Mouse (Mus musculus) hindbrain, embryonic 10.5 days (tissue): ENCODE measurements around the gene Ccdc43. TPM values are rescaled to one million over a fixed set of nuclear protein-coding genes. Genes with fewer than 3 reads are reported as not detected.

ENCODE experiments used
- DNase-seq: peaks from one replicate; pipeline ENCODE4 v3.0.0-alpha.2; 2017; ENCODE audit warnings: low spot score
- H3K27ac ChIP-seq: fragments of 300-500 bp; sonication (generic); 2 replicates; pipeline ENCODE4 v1.5.1; 2016; ENCODE audit warnings: mild to moderate bottlenecking, moderate library complexity
- H3K27me3 ChIP-seq: fragments of 300-500 bp; sonication (generic); 2 replicates; pipeline ENCODE4 v1.6.1; 2016; ENCODE audit warnings: mild to moderate bottlenecking; ENCODE audit not compliant: poor library complexity, insufficient read depth, severe bottlenecking
- H3K36me3 ChIP-seq: fragments of 300-500 bp; sonication (generic); 2 replicates; pipeline ENCODE4 v1.6.1; 2016; ENCODE audit warnings: mild to moderate bottlenecking, moderate library complexity
- H3K4me1 ChIP-seq: fragments of 300-500 bp; sonication (generic); replicated peaks from 2 replicates; pipeline ENCODE4 v1.6.1; 2016; ENCODE audit warnings: mild to moderate bottlenecking
- H3K4me3 ChIP-seq: fragments of 300-500 bp; sonication (generic); 2 replicates; pipeline ENCODE4 v1.5.1; 2016; ENCODE audit warnings: mild to moderate bottlenecking, moderate library complexity
- H3K9me3 ChIP-seq: fragments of 300-500 bp; sonication (generic); 2 replicates; pipeline ENCODE4 v1.6.1; 2016; ENCODE audit warnings: mild to moderate bottlenecking, moderate library complexity
- WGBS: fragments of 180-500 bp; shearing (Covaris S2); methylation state at CpG from one replicate; pipeline ENCODE4 v1.1.7; 2016; 5-methylcytosine and 5-hydroxymethylcytosine counted together
- polyA plus RNA-seq: library from polyadenylated mRNA; unstranded; fragments of >200 nt; fragmentation: Nextera tagmentation; extraction: Ambion mirVana; gene quantifications from 2 replicates; pipeline ENCODE4 v1.2.1, GENCODE M21; 2016

Ccdc43 gene
- polyA plus RNA-seq, 1 experiment from 2014 or later: 40.7 TPM

DNA sequence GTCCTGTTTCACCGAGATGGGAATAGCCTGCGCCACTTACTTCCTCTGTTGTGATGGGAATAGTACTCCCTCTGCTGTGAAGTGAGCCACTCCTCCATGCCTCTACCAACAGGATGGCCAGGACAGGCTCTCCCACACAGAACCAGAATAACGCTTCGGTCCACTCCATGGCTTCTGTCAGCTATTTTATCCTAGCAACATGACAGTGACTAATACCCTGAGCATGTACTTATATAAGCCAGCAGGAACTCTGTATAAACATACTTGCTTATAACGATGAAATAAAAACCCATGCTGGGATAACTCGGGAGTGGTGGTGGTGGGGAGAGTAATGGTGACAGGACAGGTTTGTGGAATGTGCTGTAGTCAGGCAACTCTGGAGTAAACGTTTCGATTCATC, 41.7 kb downstream of the Ccdc43 start:
- no peak overlapping the region for H3K27ac ChIP-seq
- no peak overlapping the region for H3K4me3 ChIP-seq
- H3K4me1 ChIP-seq: no peaks in the 10 kb centered on the region; the same call in 1 of the 2 replicates
- H3K36me3 ChIP-seq: no peaks in the 10 kb centered on the region
- DNase-seq: no peak
- H3K27me3 ChIP-seq: no peaks in the 10 kb centered on the region
- no peaks in the 10 kb centered on the region for H3K9me3 ChIP-seq
- WGBS: 78% methylated on average over 8 of the region's 8 CpGs

DNA sequence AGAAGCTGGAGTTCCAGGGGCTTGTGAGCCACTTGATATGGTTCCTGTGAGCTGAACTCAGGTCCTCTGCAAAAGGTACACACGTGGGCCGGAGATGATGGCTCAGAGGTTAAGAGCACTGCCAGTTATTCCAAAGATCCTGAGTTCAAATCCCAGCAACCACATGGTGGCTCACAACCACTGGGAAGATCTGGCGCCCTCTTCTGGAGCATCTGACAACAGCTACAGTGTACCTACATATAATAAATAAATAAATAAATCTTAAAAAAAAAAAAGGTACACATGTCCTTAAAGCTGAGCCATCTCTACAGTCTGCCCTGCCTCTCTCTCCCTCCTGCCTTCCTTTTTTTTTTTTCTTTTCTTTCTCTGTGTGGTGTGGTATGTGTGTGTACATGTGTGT, 44.7 kb downstream of the Ccdc43 start:
- peaks cover 2% of the 10 kb centered on the region; the same call in 1 of the 2 replicates for H3K27me3 ChIP-seq
- H3K4me1 ChIP-seq: no peaks in the 10 kb centered on the region; the same call in 1 of the 2 replicates
- WGBS: 73% methylated on average over 3 of the region's 3 CpGs
- no peak for DNase-seq
- no peaks in the 10 kb centered on the region for H3K36me3 ChIP-seq
- H3K4me3 ChIP-seq: no peak overlapping the region
- H3K27ac ChIP-seq: no peak overlapping the region
- no peaks in the 10 kb centered on the region for H3K9me3 ChIP-seq

DNA sequence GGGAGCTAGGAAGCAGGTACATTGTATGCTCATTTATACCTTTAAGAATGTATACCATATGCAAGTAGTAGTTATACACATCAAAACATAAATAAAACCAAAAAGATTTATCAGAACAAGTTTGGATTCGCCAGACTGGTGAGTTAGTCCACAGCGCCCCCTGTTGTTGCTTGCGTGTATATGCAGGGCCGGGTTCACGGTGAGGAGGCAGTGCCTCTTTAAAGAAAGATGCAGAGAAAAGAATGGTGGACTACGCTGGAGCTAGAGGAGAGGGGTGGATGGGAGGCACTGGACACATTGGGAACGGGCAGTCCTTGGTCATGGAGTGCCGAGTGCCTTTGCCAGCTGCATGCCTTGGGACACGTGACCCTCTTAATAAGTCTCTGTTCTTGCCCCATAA, 46.2 kb downstream of the Ccdc43 start:
- peak; percentile 78 for DNase-seq
- Histone ChIP-seq H3K4me3 (no peak overlapping the region), H3K4me1 (no peaks in the 10 kb centered on the region; the same call in 1 of the 2 replicates), H3K36me3 (no peaks in the 10 kb centered on the region), H3K27me3 (peaks cover 4% of the 10 kb centered on the region; the same call in 1 of the 2 replicates), H3K27ac (no peak overlapping the region), H3K9me3 (no peaks in the 10 kb centered on the region)
- 5% methylated on average over 9 of the region's 9 CpGs for WGBS

DNA sequence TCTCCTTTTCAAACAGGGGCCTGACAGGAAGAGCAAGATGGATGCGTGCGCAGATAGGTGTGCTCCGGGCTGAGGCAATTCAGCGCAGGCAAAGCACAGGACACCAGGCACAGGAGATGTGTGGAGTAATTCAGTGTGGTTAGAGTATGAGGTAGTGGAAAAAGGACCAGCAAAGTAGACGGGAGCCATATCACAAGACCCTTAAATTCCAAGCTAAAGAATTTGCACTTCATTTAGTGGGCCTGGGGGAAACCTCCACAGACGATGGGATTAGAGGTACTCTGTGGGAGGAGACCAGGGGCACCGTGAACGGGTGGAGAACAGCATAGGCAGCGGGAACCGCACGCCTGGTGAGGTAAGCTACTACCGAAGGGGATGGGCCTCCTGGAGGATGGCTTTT, 49.7 kb downstream of the Ccdc43 start:
- no peaks in the 10 kb centered on the region for H3K36me3 ChIP-seq
- 77% methylated on average over 12 of the region's 12 CpGs for WGBS
- DNase-seq: no peak
- no peaks in the 10 kb centered on the region for H3K9me3 ChIP-seq
- H3K27ac ChIP-seq: no peak overlapping the region
- H3K4me1 ChIP-seq: peaks cover 9% of the 10 kb centered on the region
- peaks cover 4% of the 10 kb centered on the region; the same call in 1 of the 2 replicates for H3K27me3 ChIP-seq
- H3K4me3 ChIP-seq: no peak overlapping the region

DNA sequence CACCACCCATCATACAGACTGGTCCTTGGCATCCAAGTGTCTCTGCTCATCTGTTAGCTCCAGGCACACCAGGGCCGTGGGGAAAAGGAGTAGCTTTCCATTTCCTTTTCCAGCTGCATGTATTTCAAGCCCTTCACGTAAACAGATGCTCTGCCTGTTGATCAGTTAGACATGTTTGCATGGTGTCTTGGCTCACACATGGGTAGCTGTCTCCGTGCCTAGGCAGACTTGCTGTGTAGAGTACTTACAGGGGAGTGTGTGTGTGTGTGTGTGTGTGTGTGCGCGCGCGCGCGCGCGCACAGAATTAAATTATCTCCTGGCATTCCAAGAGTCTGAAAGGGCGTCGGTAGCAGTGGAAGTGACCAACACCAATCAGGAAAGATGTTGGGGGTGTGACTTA, 51.4 kb downstream of the Ccdc43 start:
- Histone ChIP-seq H3K27me3 (peaks cover 4% of the 10 kb centered on the region; the same call in 1 of the 2 replicates), H3K36me3 (no peaks in the 10 kb centered on the region), H3K4me1 (peaks cover 16% of the 10 kb centered on the region), H3K4me3 (no peak overlapping the region), H3K27ac (no peak overlapping the region), H3K9me3 (no peaks in the 10 kb centered on the region)
- DNase-seq: no peak
- WGBS: 89% methylated on average over 13 of the region's 13 CpGs

DNA sequence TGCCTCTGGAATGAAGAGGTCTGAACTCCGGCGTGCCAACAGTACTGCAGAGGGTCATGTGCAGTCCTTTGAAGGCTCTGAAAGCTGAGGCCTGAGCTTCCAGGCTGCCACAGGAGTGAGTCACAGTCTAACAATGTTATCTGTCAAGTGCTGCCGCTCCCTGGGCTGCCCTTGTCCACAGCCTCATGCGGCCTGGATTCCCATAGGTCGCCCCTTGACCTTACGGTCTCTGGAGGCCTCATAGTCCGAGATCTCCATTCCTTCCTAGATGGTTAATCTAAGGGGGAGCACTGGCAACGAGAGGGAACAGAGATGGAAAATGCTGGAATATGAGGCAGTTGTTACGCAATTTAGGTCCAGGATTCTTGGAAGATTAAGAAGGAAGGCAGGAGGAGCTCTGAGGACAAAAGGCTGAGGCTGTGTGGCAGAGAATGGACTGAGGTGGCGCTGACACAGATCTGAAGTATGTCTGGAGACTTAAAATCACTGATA, 53.6 kb downstream of the Ccdc43 start:
- H3K27ac ChIP-seq: 0 out of 2 replicates have a peak overlapping the region, but pooled peaks have one; percentile 17
- 37% methylated on average over 10 of the region's 10 CpGs for WGBS
- H3K36me3 ChIP-seq: no peaks in the 10 kb centered on the region
- peaks cover 9% of the 10 kb centered on the region; the same call in 1 of the 2 replicates for H3K27me3 ChIP-seq
- peak; percentile 63 for DNase-seq
- peaks cover 35% of the 10 kb centered on the region for H3K4me1 ChIP-seq
- no peaks in the 10 kb centered on the region for H3K9me3 ChIP-seq
- H3K4me3 ChIP-seq: no peak overlapping the region

DNA sequence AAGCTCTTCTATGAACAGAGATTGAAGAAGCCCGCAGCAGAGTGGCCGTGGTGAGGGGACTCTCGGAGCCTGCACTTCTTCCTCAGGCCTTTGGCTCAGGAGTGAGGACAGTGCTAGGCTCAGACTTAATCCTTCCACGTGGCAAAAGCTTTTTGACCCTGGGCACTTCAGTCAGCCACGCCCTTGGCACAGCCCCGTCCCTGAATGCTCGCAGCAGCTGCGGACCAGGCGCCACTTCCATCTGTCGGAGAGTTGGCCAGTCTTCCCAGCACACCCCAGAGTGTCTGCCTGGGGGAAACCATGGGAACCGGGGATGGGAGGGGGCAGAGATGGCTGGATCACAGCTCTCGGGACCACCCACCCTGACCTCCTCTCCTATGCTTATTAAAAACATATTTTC, 60.7 kb downstream of the Ccdc43 start:
- Histone ChIP-seq H3K36me3 (no peaks in the 10 kb centered on the region), H3K27ac (no peak overlapping the region), H3K4me1 (peaks cover 60% of the 10 kb centered on the region), H3K27me3 (peaks cover 29% of the 10 kb centered on the region), H3K9me3 (no peaks in the 10 kb centered on the region), H3K4me3 (no peak overlapping the region; the same call in 1 of the 2 replicates)
- 47% methylated on average over 12 of the region's 12 CpGs for WGBS
- DNase-seq: no peak

Other genes with a start within 250 kb of the Ccdc43 start
- 5.6 and 8.3 TPM in 2 replicates for gene Itga2b, start 227.7 kb downstream of the Ccdc43 start, polyA plus RNA-seq
- gene Gpatch8, start 141.4 kb downstream of the Ccdc43 start, polyA plus RNA-seq: 63.0 and 66.5 TPM in 2 replicates
- 9.0 and 9.1 TPM in 2 replicates for gene Gm11627, start 118.3 kb downstream of the Ccdc43 start, polyA plus RNA-seq
- gene Fzd2, start 93.4 kb downstream of the Ccdc43 start, polyA plus RNA-seq: 31.8 and 36.9 TPM in 2 replicates
- gene Meioc, start 34.1 kb downstream of the Ccdc43 start, polyA plus RNA-seq: 0.17 and 0.57 TPM in 2 replicates
- gene Adam11, start 63.7 kb upstream of the Ccdc43 start, polyA plus RNA-seq: 14.6 and 22.6 TPM in 2 replicates
- gene Gjc1, start 121.9 kb upstream of the Ccdc43 start, polyA plus RNA-seq: 71.1 and 81.3 TPM in 2 replicates
- gene Higd1b, start 138.1 kb upstream of the Ccdc43 start, polyA plus RNA-seq: not detected in 2 replicates
- 290 and 328 TPM in 2 replicates for gene Eftud2, start 183.2 kb upstream of the Ccdc43 start, polyA plus RNA-seq
- gene Ccdc103, start 183.4 kb upstream of the Ccdc43 start, polyA plus RNA-seq: 1.9 and 2.2 TPM in 2 replicates
- gene Fam187a, start 187.4 kb upstream of the Ccdc43 start, polyA plus RNA-seq: not detected in 2 replicates
- gene Gfap, start 203.1 kb upstream of the Ccdc43 start, polyA plus RNA-seq: 0.17 TPM in 1 of 2 replicates, not detected in the other
- 11.6 and 12.2 TPM in 2 replicates for gene Kif18b, start 227.3 kb upstream of the Ccdc43 start, polyA plus RNA-seq
- 4.4 and 11.5 TPM in 2 replicates for gene C1ql1, start 248.9 kb upstream of the Ccdc43 start, polyA plus RNA-seq